Mouse (Mus musculus): ENCODE measurements around the gene Tbck. TPM values are rescaled to one million over a fixed set of nuclear protein-coding genes. Genes with fewer than 3 reads are reported as not detected.
A peak's percentile ranks its signal among the peaks of the same experiment; 100 is the strongest.

Tbck gene
- polyA plus RNA-seq, 1 experiment: 8.4 TPM

- DNase-seq: no peak
- peaks cover 2% of the 10 kb centered on the region; the same call in 1 of the 2 replicates for H3K36me3 ChIP-seq (ENCODE audit: control insufficient read depth, insufficient read depth, low read length)
- H3K4me3 ChIP-seq (ENCODE audit: insufficient read depth, low read depth, low read length): no peak overlapping the region
- no peak for TF ChIP-seq POLR2A (IDR thresholded peaks at IDR 0.05; ENCODE audit: low read depth, low read length)
- H3K27ac ChIP-seq (ENCODE audit: insufficient read depth, low read depth, low read length): no peak overlapping the region
- WGBS: 98% methylated on average over 4 of the region's 4 CpGs
- H3K4me1 ChIP-seq (ENCODE audit: control insufficient read depth, insufficient read depth, low read length): no peaks in the 10 kb centered on the region
- H3K27me3 ChIP-seq (replicated peaks; ENCODE audit: control insufficient read depth, insufficient read depth, low read length): no peaks in the 10 kb centered on the region
Observed at GRCm38 (mm10) chr3:132815497-132816326, 131.8 kb downstream of the Tbck start.

GRCm38 (mm10) chr3:132819408-132819807 is 135.5 kb downstream of the Tbck start:
- Histone ChIP-seq H3K4me3 (ENCODE audit: insufficient read depth, low read depth, low read length) (no peak overlapping the region), H3K36me3 (ENCODE audit: control insufficient read depth, insufficient read depth, low read length) (peaks cover 2% of the 10 kb centered on the region; the same call in 1 of the 2 replicates), H3K27me3 (replicated peaks; ENCODE audit: control insufficient read depth, insufficient read depth, low read length) (no peaks in the 10 kb centered on the region), H3K27ac (ENCODE audit: insufficient read depth, low read depth, low read length) (no peak overlapping the region), H3K4me1 (ENCODE audit: control insufficient read depth, insufficient read depth, low read length) (no peaks in the 10 kb centered on the region)
- WGBS: 94% methylated on average over 2 of the region's 2 CpGs
- no peak for DNase-seq
- TF ChIP-seq POLR2A (IDR thresholded peaks at IDR 0.05; ENCODE audit: low read depth, low read length) (no peak), CTCF (conservative IDR thresholded peaks at IDR 0.05; ENCODE audit: insufficient read depth, insufficient read length, low read depth, low read length) (no peak)

DNA sequence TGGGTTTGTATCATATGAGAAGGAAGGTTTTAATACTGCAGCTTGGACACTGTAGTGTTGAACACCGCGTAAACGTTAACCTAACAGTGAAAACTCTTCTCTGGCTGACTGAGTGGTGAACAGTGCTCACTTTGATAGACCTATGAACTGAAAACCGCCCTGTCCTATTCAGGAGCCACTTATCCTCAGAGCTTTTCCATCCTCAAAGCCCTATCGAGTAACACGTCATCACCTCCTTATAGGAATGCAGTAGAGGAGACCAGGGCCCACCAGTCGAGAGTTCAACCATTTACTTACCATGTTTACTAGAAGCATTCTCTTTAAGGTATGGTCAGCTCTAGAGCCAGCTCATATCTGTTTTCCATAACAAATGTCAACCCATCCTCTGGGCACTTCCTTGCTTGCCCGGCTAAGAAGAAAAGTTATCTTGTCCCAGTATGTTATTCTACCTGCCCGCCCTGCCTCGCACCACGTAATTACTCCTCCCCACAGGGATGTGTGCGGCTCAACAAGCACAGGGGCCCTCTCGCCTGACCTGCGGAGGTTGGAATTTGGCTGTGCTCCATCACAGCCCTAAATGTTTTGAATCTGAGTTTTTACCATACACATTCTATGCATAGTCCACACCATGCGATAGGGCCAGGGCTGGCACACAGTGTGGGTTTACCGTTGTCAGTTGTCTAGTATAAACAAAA is 147.4 kb downstream of the Tbck start:
- H3K4me1 ChIP-seq (ENCODE audit: control insufficient read depth, insufficient read depth, low read length): no peaks in the 10 kb centered on the region
- no peaks in the 10 kb centered on the region for H3K27me3 ChIP-seq (replicated peaks; ENCODE audit: control insufficient read depth, insufficient read depth, low read length)
- WGBS: 84% methylated on average over 16 of the region's 16 CpGs
- H3K36me3 ChIP-seq (ENCODE audit: control insufficient read depth, insufficient read depth, low read length): no peaks in the 10 kb centered on the region; the same call in 1 of the 2 replicates
- H3K4me3 ChIP-seq (ENCODE audit: insufficient read depth, low read depth, low read length): no peak overlapping the region
- TF ChIP-seq POLR2A (IDR thresholded peaks at IDR 0.05; ENCODE audit: low read depth, low read length): no peak
- no peak for TF ChIP-seq CTCF (conservative IDR thresholded peaks at IDR 0.05; ENCODE audit: insufficient read depth, insufficient read length, low read depth, low read length)
- H3K27ac ChIP-seq (ENCODE audit: insufficient read depth, low read depth, low read length): no peak overlapping the region
- DNase-seq: no peak

- DNase-seq: peak; percentile 58
- Histone ChIP-seq H3K36me3 (ENCODE audit: control insufficient read depth, insufficient read depth, low read length) (peaks cover 1% of the 10 kb centered on the region), H3K27ac (ENCODE audit: insufficient read depth, low read depth, low read length) (0 out of 2 replicates have a peak overlapping the region, but pooled peaks have one; percentile 12), H3K27me3 (replicated peaks; ENCODE audit: control insufficient read depth, insufficient read depth, low read length) (no peaks in the 10 kb centered on the region), H3K4me1 (ENCODE audit: control insufficient read depth, insufficient read depth, low read length) (no peaks in the 10 kb centered on the region), H3K4me3 (ENCODE audit: insufficient read depth, low read depth, low read length) (no peak overlapping the region)
- TF ChIP-seq POLR2A (IDR thresholded peaks at IDR 0.05; ENCODE audit: low read depth, low read length): no peak
- no peak for TF ChIP-seq CTCF (conservative IDR thresholded peaks at IDR 0.05; ENCODE audit: insufficient read depth, insufficient read length, low read depth, low read length)
- 67% methylated on average over 6 of the region's 6 CpGs for WGBS
Observed at GRCm38 (mm10) chr3:132835118-132835794, 151.3 kb downstream of the Tbck start.

- H3K36me3 ChIP-seq (ENCODE audit: control insufficient read depth, insufficient read depth, low read length): peaks cover 1% of the 10 kb centered on the region
- 84% methylated on average over 4 of the region's 4 CpGs for WGBS
- no peak for TF ChIP-seq POLR2A (IDR thresholded peaks at IDR 0.05; ENCODE audit: low read depth, low read length)
- TF ChIP-seq CTCF (conservative IDR thresholded peaks at IDR 0.05; ENCODE audit: insufficient read depth, insufficient read length, low read depth, low read length): no peak
- no peak overlapping the region for H3K4me3 ChIP-seq (ENCODE audit: insufficient read depth, low read depth, low read length)
- no peak for DNase-seq
- H3K4me1 ChIP-seq (ENCODE audit: control insufficient read depth, insufficient read depth, low read length): no peaks in the 10 kb centered on the region
- no peaks in the 10 kb centered on the region for H3K27me3 ChIP-seq (replicated peaks; ENCODE audit: control insufficient read depth, insufficient read depth, low read length)
- H3K27ac ChIP-seq (ENCODE audit: insufficient read depth, low read depth, low read length): no peak overlapping the region
Observed at GRCm38 (mm10) chr3:132837134-132837533, 153.2 kb downstream of the Tbck start.

GRCm38 (mm10) chr3:132838656-132839417 is 154.9 kb downstream of the Tbck start:
- Histone ChIP-seq H3K27ac (ENCODE audit: insufficient read depth, low read depth, low read length) (no peak overlapping the region), H3K27me3 (replicated peaks; ENCODE audit: control insufficient read depth, insufficient read depth, low read length) (no peaks in the 10 kb centered on the region), H3K4me3 (ENCODE audit: insufficient read depth, low read depth, low read length) (no peak overlapping the region), H3K36me3 (ENCODE audit: control insufficient read depth, insufficient read depth, low read length) (peaks cover 1% of the 10 kb centered on the region), H3K4me1 (ENCODE audit: control insufficient read depth, insufficient read depth, low read length) (no peaks in the 10 kb centered on the region)
- 92% methylated on average over 15 of the region's 15 CpGs for WGBS
- no peak for DNase-seq
- TF ChIP-seq CTCF (conservative IDR thresholded peaks at IDR 0.05; ENCODE audit: insufficient read depth, insufficient read length, low read depth, low read length) (no peak), POLR2A (IDR thresholded peaks at IDR 0.05; ENCODE audit: low read depth, low read length) (no peak)

Data from kidney, adult 2 months (tissue).